Mouse (Mus musculus) small intestine, adult 2 months (tissue): ENCODE measurements around the gene Prr36.

Experiments used
- CTCF ChIP-seq: fragments of 200-500 bp; IDR thresholded peaks from 2 replicates; pipeline ENCODE4 v1.5.1; 2012; ENCODE audit warnings: low read depth, mild to moderate bottlenecking, control low read depth, inconsistent platforms, low read length, moderate library complexity, mixed read lengths; ENCODE audit not compliant: insufficient replicate concordance, insufficient read length; ENCODE audit errors: extremely low read depth
- POLR2A ChIP-seq: fragments of 200-500 bp; IDR thresholded peaks from 2 replicates; pipeline ENCODE4 v1.6.1; 2012; ENCODE audit warnings: low read depth, mild to moderate bottlenecking, control low read depth, inconsistent platforms, low read length, moderate library complexity

GRCm38 (mm10) chr8:4250306-4250970 lies 33.2 kb upstream of the Prr36 start:
- no peak for TF ChIP-seq POLR2A
- TF ChIP-seq CTCF = peak; percentile 86; the same call in 1 of the 2 replicates
